Mouse (Mus musculus) embryonic fibroblast, embryonic 13.5 days (primary cell): Measurements from ENCODE around the gene Mb. TPM values are rescaled to one million over a fixed set of nuclear protein-coding genes. Genes with fewer than 3 reads are reported as not detected.

Source experiments
- H3K27ac ChIP-seq: 2 replicates; pipeline ENCODE4 v1.5.1; 2012; ENCODE audit warnings: low read length, control low read depth, inconsistent platforms; ENCODE audit not compliant: insufficient read depth
- H3K4me1 ChIP-seq: 2 replicates; pipeline ENCODE4 v1.6.1; 2011; ENCODE audit warnings: low read length; ENCODE audit not compliant: control insufficient read depth, insufficient read depth
- H3K4me3 ChIP-seq: 2 replicates; pipeline ENCODE4 v1.5.1; 2011; ENCODE audit warnings: mild to moderate bottlenecking, control low read depth, low read length; ENCODE audit not compliant: insufficient read depth
- CTCF ChIP-seq: IDR thresholded peaks from 2 replicates; pipeline ENCODE4 v1.5.1; 2011; ENCODE audit warnings: mild to moderate bottlenecking, control low read depth, low read length, moderate library complexity, borderline replicate concordance; ENCODE audit not compliant: insufficient read depth
- POLR2A ChIP-seq: IDR thresholded peaks from 2 replicates; pipeline ENCODE4 v1.6.1; 2011; ENCODE audit warnings: low read depth, mild to moderate bottlenecking, control low read depth, low read length, moderate library complexity
- polyA plus RNA-seq: library from polyadenylated mRNA; stranded (reverse); fragments of >200 nt; gene quantifications from 2 replicates; pipeline ENCODE4 v1.2.4, GENCODE M21; 2011; ENCODE audit warnings: low read depth; ENCODE audit not compliant: missing spikeins, insufficient read length

Mb gene
- polyA plus RNA-seq, 1 experiment: not detected

- Histone ChIP-seq H3K4me3 (no peak overlapping the region), H3K27ac (no peak overlapping the region), H3K4me1 (0 out of 2 replicates have a peak, but pooled peaks cover 2% of the 10 kb centered on the region)
- TF ChIP-seq POLR2A (no peak), CTCF (no peak)
Observed at GRCm38 (mm10) chr15:76972661-76973060, 77.8 kb downstream of the Mb start.

Other genes starting within 250 kb of the Mb start
- 9.4 and 14.3 TPM in 2 replicates for gene Zfp251, start 179.2 kb downstream of the Mb start, polyA plus RNA-seq
- 6.4 and 7.1 TPM in 2 replicates for gene Zfp7, start 171.4 kb downstream of the Mb start, polyA plus RNA-seq
- gene Gm49527, start 171.3 kb downstream of the Mb start, polyA plus RNA-seq: not detected in 2 replicates
- 3.5 and 5.3 TPM in 2 replicates for gene Zfp647, start 125.2 kb downstream of the Mb start, polyA plus RNA-seq
- gene 1110038F14Rik, start 102.2 kb downstream of the Mb start, polyA plus RNA-seq: 23.2 and 28.0 TPM in 2 replicates
- 6.3 and 8.9 TPM in 2 replicates for gene Apol6, start 5.9 kb downstream of the Mb start, polyA plus RNA-seq